Mouse (Mus musculus): ENCODE results near the gene Unc13a. TPM values are rescaled to one million over a fixed set of nuclear protein-coding genes. Genes with fewer than 3 reads are reported as not detected.

Unc13a gene
- polyA plus RNA-seq, 1 experiment from 2014 or later, result 9.1 TPM

DNA sequence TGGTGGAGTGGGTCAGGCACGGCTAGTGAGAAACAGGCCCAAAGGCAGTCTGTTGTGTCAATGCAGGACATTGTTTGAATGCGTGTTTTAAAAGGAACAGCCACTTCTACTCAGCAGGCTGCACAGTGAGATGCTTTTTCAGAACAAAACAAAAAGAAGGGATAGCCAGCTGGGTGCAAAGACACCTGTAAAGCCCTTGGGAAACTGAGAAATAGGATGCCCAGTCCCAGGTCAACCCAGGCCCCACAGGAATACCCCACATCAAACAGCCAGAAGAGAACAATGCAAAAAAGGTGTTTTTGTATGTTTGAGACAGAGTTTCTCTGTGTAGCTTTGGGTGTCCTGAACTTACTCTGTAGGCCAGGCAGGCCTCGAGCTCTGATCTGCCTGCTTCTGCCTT lies 82.8 kb downstream of the Unc13a start:
- no peaks in the 10 kb centered on the region for H3K9me3 ChIP-seq (ENCODE audit: control insufficient read depth, low read length)
- H3K27ac ChIP-seq (ENCODE audit: low read depth, low read length), result no peak overlapping the region
- no peak for ATAC-seq (ENCODE audit: low FRiP score)
- H3K4me2 ChIP-seq (replicated peaks; ENCODE audit: low read depth, low read length), result no peak overlapping the region
- peaks cover 12% of the 10 kb centered on the region for H3K4me1 ChIP-seq (replicated peaks; ENCODE audit: control insufficient read depth, insufficient read depth, low read length)
- H3K9ac ChIP-seq (ENCODE audit: low read depth, low read length), result no peak overlapping the region
- no peak for DNase-seq (ENCODE audit: low spot score)
- no peaks in the 10 kb centered on the region for H3K27me3 ChIP-seq (ENCODE audit: control insufficient read depth, insufficient read depth, low read length)
- 66% methylated on average over 3 of the region's 3 CpGs for WGBS
- no peaks in the 10 kb centered on the region for H3K36me3 ChIP-seq (ENCODE audit: control insufficient read depth, insufficient read depth, low read length)
- H3K4me3 ChIP-seq (ENCODE audit: low read depth, low read length), result no peak overlapping the region

- DNase-seq (ENCODE audit: low spot score) (peak; percentile 64), ATAC-seq (ENCODE audit: low FRiP score) (no peak)
- H3K4me1 ChIP-seq (replicated peaks; ENCODE audit: control insufficient read depth, insufficient read depth, low read length), result peaks cover 4% of the 10 kb centered on the region
- no peak overlapping the region for H3K9ac ChIP-seq (ENCODE audit: low read depth, low read length)
- no peaks in the 10 kb centered on the region for H3K36me3 ChIP-seq (ENCODE audit: control insufficient read depth, insufficient read depth, low read length)
- no peak overlapping the region for H3K4me3 ChIP-seq (ENCODE audit: low read depth, low read length)
- WGBS, result 88% methylated on average over 2 of the region's 2 CpGs
- H3K27ac ChIP-seq (ENCODE audit: low read depth, low read length), result no peak overlapping the region
- no peaks in the 10 kb centered on the region for H3K27me3 ChIP-seq (ENCODE audit: control insufficient read depth, insufficient read depth, low read length)
- H3K9me3 ChIP-seq (ENCODE audit: control insufficient read depth, low read length), result no peaks in the 10 kb centered on the region
- no peak overlapping the region for H3K4me2 ChIP-seq (replicated peaks; ENCODE audit: low read depth, low read length)
These were observed 84.7 kb downstream of the Unc13a start for GRCm38 (mm10) chr8:71586891-71587290.

GRCm38 (mm10) chr8:71580201-71580600 lies 91.4 kb downstream of the Unc13a start:
- H3K4me3 ChIP-seq (ENCODE audit: low read depth, low read length), result no peak overlapping the region
- H3K4me2 ChIP-seq (replicated peaks; ENCODE audit: low read depth, low read length), result no peak overlapping the region
- no peaks in the 10 kb centered on the region for H3K27me3 ChIP-seq (ENCODE audit: control insufficient read depth, insufficient read depth, low read length)
- H3K9ac ChIP-seq (ENCODE audit: low read depth, low read length), result no peak overlapping the region
- no peaks in the 10 kb centered on the region for H3K36me3 ChIP-seq (ENCODE audit: control insufficient read depth, insufficient read depth, low read length)
- ATAC-seq (ENCODE audit: low FRiP score) (no peak), DNase-seq (ENCODE audit: low spot score) (no peak)
- H3K9me3 ChIP-seq (ENCODE audit: control insufficient read depth, low read length), result no peaks in the 10 kb centered on the region
- 35% methylated on average over 8 of the region's 9 CpGs for WGBS
- H3K4me1 ChIP-seq (replicated peaks; ENCODE audit: control insufficient read depth, insufficient read depth, low read length), result no peaks in the 10 kb centered on the region
- H3K27ac ChIP-seq (ENCODE audit: low read depth, low read length), result no peak overlapping the region

GRCm38 (mm10) chr8:71579476-71579875 lies 92.1 kb downstream of the Unc13a start:
- no peaks in the 10 kb centered on the region for H3K9me3 ChIP-seq (ENCODE audit: control insufficient read depth, low read length)
- WGBS, result 94% methylated on average over 14 of the region's 14 CpGs
- no peak overlapping the region for H3K4me3 ChIP-seq (ENCODE audit: low read depth, low read length)
- H3K9ac ChIP-seq (ENCODE audit: low read depth, low read length), result no peak overlapping the region
- no peak overlapping the region for H3K4me2 ChIP-seq (replicated peaks; ENCODE audit: low read depth, low read length)
- H3K27me3 ChIP-seq (ENCODE audit: control insufficient read depth, insufficient read depth, low read length), result no peaks in the 10 kb centered on the region
- no peak for DNase-seq (ENCODE audit: low spot score)
- ATAC-seq (ENCODE audit: low FRiP score), result no peak
- no peak overlapping the region for H3K27ac ChIP-seq (ENCODE audit: low read depth, low read length)
- H3K36me3 ChIP-seq (ENCODE audit: control insufficient read depth, insufficient read depth, low read length), result no peaks in the 10 kb centered on the region
- H3K4me1 ChIP-seq (replicated peaks; ENCODE audit: control insufficient read depth, insufficient read depth, low read length), result no peaks in the 10 kb centered on the region

- Histone ChIP-seq H3K27me3 (ENCODE audit: control insufficient read depth, insufficient read depth, low read length) (no peaks in the 10 kb centered on the region), H3K4me2 (replicated peaks; ENCODE audit: low read depth, low read length) (no peak overlapping the region), H3K9me3 (ENCODE audit: control insufficient read depth, low read length) (no peaks in the 10 kb centered on the region), H3K4me1 (replicated peaks; ENCODE audit: control insufficient read depth, insufficient read depth, low read length) (no peaks in the 10 kb centered on the region), H3K27ac (ENCODE audit: low read depth, low read length) (no peak overlapping the region), H3K9ac (ENCODE audit: low read depth, low read length) (no peak overlapping the region), H3K36me3 (ENCODE audit: control insufficient read depth, insufficient read depth, low read length) (no peaks in the 10 kb centered on the region), H3K4me3 (ENCODE audit: low read depth, low read length) (no peak overlapping the region)
- DNase-seq (ENCODE audit: low spot score) (no peak), ATAC-seq (ENCODE audit: low FRiP score) (no peak)
- 77% methylated on average over 1 of the region's 1 CpGs for WGBS
These were observed 92.5 kb downstream of the Unc13a start for GRCm38 (mm10) chr8:71579009-71579408.

- 78% methylated on average over 4 of the region's 4 CpGs for WGBS
- Histone ChIP-seq H3K36me3 (ENCODE audit: control insufficient read depth, insufficient read depth, low read length) (no peaks in the 10 kb centered on the region), H3K4me2 (replicated peaks; ENCODE audit: low read depth, low read length) (no peak overlapping the region), H3K9ac (ENCODE audit: low read depth, low read length) (no peak overlapping the region), H3K27ac (ENCODE audit: low read depth, low read length) (no peak overlapping the region), H3K4me1 (replicated peaks; ENCODE audit: control insufficient read depth, insufficient read depth, low read length) (no peaks in the 10 kb centered on the region), H3K4me3 (ENCODE audit: low read depth, low read length) (no peak overlapping the region), H3K27me3 (ENCODE audit: control insufficient read depth, insufficient read depth, low read length) (no peaks in the 10 kb centered on the region), H3K9me3 (ENCODE audit: control insufficient read depth, low read length) (no peaks in the 10 kb centered on the region)
- no peak for ATAC-seq (ENCODE audit: low FRiP score)
- DNase-seq (ENCODE audit: low spot score), result no peak
These were observed 93.6 kb downstream of the Unc13a start for GRCm38 (mm10) chr8:71577856-71578387.

GRCm38 (mm10) chr8:71575020-71575419 lies 96.5 kb downstream of the Unc13a start:
- Histone ChIP-seq H3K36me3 (ENCODE audit: control insufficient read depth, insufficient read depth, low read length) (no peaks in the 10 kb centered on the region), H3K4me2 (replicated peaks; ENCODE audit: low read depth, low read length) (no peak overlapping the region), H3K9me3 (ENCODE audit: control insufficient read depth, low read length) (no peaks in the 10 kb centered on the region), H3K4me1 (replicated peaks; ENCODE audit: control insufficient read depth, insufficient read depth, low read length) (peaks cover 4% of the 10 kb centered on the region; the same call in 1 of the 2 replicates), H3K27ac (ENCODE audit: low read depth, low read length) (no peak overlapping the region), H3K4me3 (ENCODE audit: low read depth, low read length) (no peak overlapping the region), H3K27me3 (ENCODE audit: control insufficient read depth, insufficient read depth, low read length) (no peaks in the 10 kb centered on the region), H3K9ac (ENCODE audit: low read depth, low read length) (no peak overlapping the region)
- whole genome bisulfite sequencing, result 70% methylated on average over 1 of the region's 1 CpGs
- no peak for ATAC-seq (ENCODE audit: low FRiP score)
- DNase-seq (ENCODE audit: low spot score), result no peak

DNA sequence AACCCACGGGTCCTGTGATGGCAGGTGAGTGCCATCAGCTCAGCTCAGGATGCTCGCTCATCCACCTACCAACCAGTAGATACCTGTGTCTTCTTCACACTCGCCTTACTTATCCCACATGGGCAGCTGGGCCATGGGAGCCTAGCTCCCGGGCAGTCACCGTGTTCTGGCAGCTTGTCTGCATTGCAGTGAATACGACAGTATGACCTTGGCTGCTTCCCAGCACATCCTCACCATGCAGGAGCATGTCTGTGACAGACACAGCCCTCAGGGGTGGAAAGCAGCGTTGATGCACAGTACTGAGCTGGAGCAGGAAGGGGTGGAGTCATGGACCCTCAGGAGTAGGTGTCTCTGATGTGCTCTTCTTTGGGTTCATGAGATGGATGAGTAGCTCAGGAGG lies 97.1 kb downstream of the Unc13a start:
- H3K9me3 ChIP-seq (ENCODE audit: control insufficient read depth, low read length), result no peaks in the 10 kb centered on the region
- H3K27me3 ChIP-seq (ENCODE audit: control insufficient read depth, insufficient read depth, low read length), result no peaks in the 10 kb centered on the region; the same call in 1 of the 2 replicates
- no peak overlapping the region for H3K27ac ChIP-seq (ENCODE audit: low read depth, low read length)
- no peak overlapping the region for H3K9ac ChIP-seq (ENCODE audit: low read depth, low read length)
- ATAC-seq (ENCODE audit: low FRiP score) (no peak), DNase-seq (ENCODE audit: low spot score) (no peak)
- 88% methylated on average over 7 of the region's 7 CpGs for WGBS
- H3K4me1 ChIP-seq (replicated peaks; ENCODE audit: control insufficient read depth, insufficient read depth, low read length), result peaks cover 4% of the 10 kb centered on the region; the same call in 1 of the 2 replicates
- no peak overlapping the region for H3K4me3 ChIP-seq (ENCODE audit: low read depth, low read length)
- no peaks in the 10 kb centered on the region for H3K36me3 ChIP-seq (ENCODE audit: control insufficient read depth, insufficient read depth, low read length)
- H3K4me2 ChIP-seq (replicated peaks; ENCODE audit: low read depth, low read length), result no peak overlapping the region
